Mouse (Mus musculus): Measurements from ENCODE around the gene Srcin1. TPM values are rescaled to one million over a fixed set of nuclear protein-coding genes. Genes with fewer than 3 reads are reported as not detected.
A peak's percentile ranks its signal among the peaks of the same experiment; 100 is the strongest.

Gene Srcin1
- 104 and 141 TPM in 2 replicates for total RNA-seq (2014; rRNA removed)
- polyA plus RNA-seq (2015; fragmentation: Nextera tagmentation; extraction: Ambion mirVana): 14.3 and 14.7 TPM in 2 replicates

- H3K9ac ChIP-seq (replicated peaks; ENCODE audit: low read length): peak within 1 kb of the TSS; percentile 92
- DNase-seq (ENCODE audit: low spot score) (peak; percentile 75), ATAC-seq (no peak)
- H3K27me3 ChIP-seq (ENCODE audit: insufficient read depth, low read length): no peaks in the 10 kb centered on the region
- H3K4me3 ChIP-seq (ENCODE audit: low read length): peak within 1 kb of the TSS; percentile 72
- H3K36me3 ChIP-seq (ENCODE audit: insufficient read depth, low read length): no peaks in the 10 kb centered on the region
- WGBS: 19% methylated on average over 9 of the region's 9 CpGs
- peak within 1 kb of the TSS; percentile 96 for H3K27ac ChIP-seq
- peak within 1 kb of the TSS; percentile 79 for H3K4me2 ChIP-seq (ENCODE audit: low read depth, low read length)
- no peak for TF ChIP-seq CTCF (IDR thresholded peaks at IDR 0.05; ENCODE audit: low read depth)
- no peaks in the 10 kb centered on the region for H3K9me3 ChIP-seq (ENCODE audit: low read length)
- H3K4me1 ChIP-seq (ENCODE audit: insufficient read depth, low read length): peaks cover 30% of the 10 kb centered on the region
Measured at GRCm38 (mm10) chr11:97576136-97576906, at the start of gene Srcin1. Gene Srcin1 (minus strand): TSS chr11:97576186.

GRCm38 (mm10) chr11:97625551-97625950 is 49.6 kb upstream of the Srcin1 start:
- H3K4me2 ChIP-seq (ENCODE audit: low read depth, low read length): no peak overlapping the region
- peaks cover 34% of the 10 kb centered on the region for H3K27me3 ChIP-seq (ENCODE audit: insufficient read depth, low read length)
- WGBS: 80% methylated on average over 5 of the region's 5 CpGs
- no peak overlapping the region for H3K27ac ChIP-seq
- no peak for DNase-seq (ENCODE audit: low spot score)
- no peak for ATAC-seq
- H3K9me3 ChIP-seq (ENCODE audit: low read length): no peaks in the 10 kb centered on the region
- no peak overlapping the region for H3K4me3 ChIP-seq (ENCODE audit: low read length)
- H3K36me3 ChIP-seq (ENCODE audit: insufficient read depth, low read length): no peaks in the 10 kb centered on the region
- H3K9ac ChIP-seq (replicated peaks; ENCODE audit: low read length): no peak overlapping the region
- TF ChIP-seq CTCF (IDR thresholded peaks at IDR 0.05; ENCODE audit: low read depth): no peak
- H3K4me1 ChIP-seq (ENCODE audit: insufficient read depth, low read length): no peaks in the 10 kb centered on the region

GRCm38 (mm10) chr11:97623166-97623565 is 47.2 kb upstream of the Srcin1 start:
- H3K4me1 ChIP-seq (ENCODE audit: insufficient read depth, low read length): no peaks in the 10 kb centered on the region
- no peak for DNase-seq (ENCODE audit: low spot score)
- no peak for ATAC-seq
- H3K27me3 ChIP-seq (ENCODE audit: insufficient read depth, low read length): peaks cover 24% of the 10 kb centered on the region; the same call in 1 of the 2 replicates
- no peak overlapping the region for H3K4me2 ChIP-seq (ENCODE audit: low read depth, low read length)
- 62% methylated on average over 9 of the region's 9 CpGs for WGBS
- H3K36me3 ChIP-seq (ENCODE audit: insufficient read depth, low read length): no peaks in the 10 kb centered on the region
- no peak overlapping the region for H3K27ac ChIP-seq
- H3K4me3 ChIP-seq (ENCODE audit: low read length): no peak overlapping the region
- no peak overlapping the region for H3K9ac ChIP-seq (replicated peaks; ENCODE audit: low read length)
- H3K9me3 ChIP-seq (ENCODE audit: low read length): no peaks in the 10 kb centered on the region
- TF ChIP-seq CTCF (IDR thresholded peaks at IDR 0.05; ENCODE audit: low read depth): no peak

GRCm38 (mm10) chr11:97622440-97622839 is 46.5 kb upstream of the Srcin1 start:
- Histone ChIP-seq H3K4me3 (ENCODE audit: low read length) (no peak overlapping the region), H3K27ac (no peak overlapping the region), H3K9me3 (ENCODE audit: low read length) (no peaks in the 10 kb centered on the region), H3K36me3 (ENCODE audit: insufficient read depth, low read length) (no peaks in the 10 kb centered on the region), H3K4me1 (ENCODE audit: insufficient read depth, low read length) (no peaks in the 10 kb centered on the region), H3K27me3 (ENCODE audit: insufficient read depth, low read length) (peaks cover 17% of the 10 kb centered on the region; the same call in 1 of the 2 replicates), H3K9ac (replicated peaks; ENCODE audit: low read length) (no peak overlapping the region), H3K4me2 (ENCODE audit: low read depth, low read length) (no peak overlapping the region)
- peak; percentile 100 for TF ChIP-seq CTCF (IDR thresholded peaks at IDR 0.05; ENCODE audit: low read depth)
- peak; percentile 85 for DNase-seq (ENCODE audit: low spot score)
- ATAC-seq: peak; percentile 61
- WGBS: 2% methylated on average over 6 of the region's 6 CpGs

GRCm38 (mm10) chr11:97619391-97619795 is 43.4 kb upstream of the Srcin1 start:
- peak; percentile 81 for TF ChIP-seq CTCF (IDR thresholded peaks at IDR 0.05; ENCODE audit: low read depth)
- 21% methylated on average over 5 of the region's 5 CpGs for WGBS
- Histone ChIP-seq H3K9me3 (ENCODE audit: low read length) (no peaks in the 10 kb centered on the region), H3K36me3 (ENCODE audit: insufficient read depth, low read length) (no peaks in the 10 kb centered on the region), H3K27ac (no peak overlapping the region), H3K27me3 (ENCODE audit: insufficient read depth, low read length) (no peaks in the 10 kb centered on the region), H3K4me3 (ENCODE audit: low read length) (no peak overlapping the region), H3K4me2 (ENCODE audit: low read depth, low read length) (no peak overlapping the region), H3K9ac (replicated peaks; ENCODE audit: low read length) (no peak overlapping the region), H3K4me1 (ENCODE audit: insufficient read depth, low read length) (no peaks in the 10 kb centered on the region)
- DNase-seq (ENCODE audit: low spot score) (peak; percentile 92), ATAC-seq (peak; percentile 85)

- DNase-seq (ENCODE audit: low spot score) (no peak), ATAC-seq (no peak)
- WGBS: 59% methylated on average over 11 of the region's 11 CpGs
- no peaks in the 10 kb centered on the region for H3K27me3 ChIP-seq (ENCODE audit: insufficient read depth, low read length)
- no peak overlapping the region for H3K27ac ChIP-seq
- H3K4me3 ChIP-seq (ENCODE audit: low read length): no peak overlapping the region
- H3K36me3 ChIP-seq (ENCODE audit: insufficient read depth, low read length): no peaks in the 10 kb centered on the region
- no peak overlapping the region for H3K4me2 ChIP-seq (ENCODE audit: low read depth, low read length)
- H3K9me3 ChIP-seq (ENCODE audit: low read length): no peaks in the 10 kb centered on the region
- no peaks in the 10 kb centered on the region for H3K4me1 ChIP-seq (ENCODE audit: insufficient read depth, low read length)
- no peak for TF ChIP-seq CTCF (IDR thresholded peaks at IDR 0.05; ENCODE audit: low read depth)
- H3K9ac ChIP-seq (replicated peaks; ENCODE audit: low read length): no peak overlapping the region
Measured at GRCm38 (mm10) chr11:97618368-97618767, 42.4 kb upstream of the Srcin1 start.

- Histone ChIP-seq H3K9me3 (ENCODE audit: low read length) (no peaks in the 10 kb centered on the region), H3K36me3 (ENCODE audit: insufficient read depth, low read length) (no peaks in the 10 kb centered on the region), H3K27me3 (ENCODE audit: insufficient read depth, low read length) (no peaks in the 10 kb centered on the region), H3K4me3 (ENCODE audit: low read length) (no peak overlapping the region), H3K4me1 (ENCODE audit: insufficient read depth, low read length) (no peaks in the 10 kb centered on the region), H3K4me2 (ENCODE audit: low read depth, low read length) (no peak overlapping the region), H3K27ac (no peak overlapping the region), H3K9ac (replicated peaks; ENCODE audit: low read length) (no peak overlapping the region)
- 85% methylated on average over 4 of the region's 4 CpGs for WGBS
- no peak for DNase-seq (ENCODE audit: low spot score)
- TF ChIP-seq CTCF (IDR thresholded peaks at IDR 0.05; ENCODE audit: low read depth): no peak
- no peak for ATAC-seq
Measured at GRCm38 (mm10) chr11:97615276-97615675, 39.3 kb upstream of the Srcin1 start.
